Mouse (Mus musculus) kidney, embryonic 16.5 days (tissue): ENCODE results near the gene Ifnar1. TPM values are rescaled to one million over a fixed set of nuclear protein-coding genes. Genes with fewer than 3 reads are reported as not detected.
A peak's percentile ranks its signal among the peaks of the same experiment; 100 is the strongest.

ENCODE experiments used
- ATAC-seq: fragments of 200-750 bp; cut with Nextera tagmentation; 2 replicates; pipeline ENCODE4 v1.8.0; 2017; ENCODE audit warnings: moderate TSS enrichment; ENCODE audit not compliant: low FRiP score, low TSS enrichment
- H3K27ac ChIP-seq: fragments of 300-500 bp; sonication (generic); 2 replicates; pipeline ENCODE4 v1.5.1; 2014; ENCODE audit warnings: low read length
- H3K27me3 ChIP-seq: fragments of 300-500 bp; sonication (generic); 2 replicates; pipeline ENCODE4 v1.6.1; 2014; ENCODE audit warnings: low read length, control low read depth, mixed read lengths; ENCODE audit not compliant: insufficient read depth
- H3K36me3 ChIP-seq: fragments of 300-500 bp; sonication (generic); 2 replicates; pipeline ENCODE4 v1.6.1; 2014; ENCODE audit warnings: low read length, control low read depth, mixed read lengths; ENCODE audit not compliant: insufficient read depth
- H3K4me1 ChIP-seq: fragments of 300-500 bp; sonication (generic); 2 replicates; pipeline ENCODE4 v1.6.1; 2014; ENCODE audit warnings: low read length, control low read depth, mixed read lengths; ENCODE audit not compliant: insufficient read depth
- H3K4me2 ChIP-seq: fragments of 300-500 bp; sonication (generic); replicated peaks from 2 replicates; pipeline ENCODE4 v1.6.1; 2014; ENCODE audit warnings: low read depth, low read length
- H3K4me3 ChIP-seq: fragments of 300-500 bp; sonication (generic); 2 replicates; pipeline ENCODE4 v1.5.1; 2014; ENCODE audit warnings: mild to moderate bottlenecking, low read length
- H3K9ac ChIP-seq: fragments of 300-500 bp; sonication (generic); replicated peaks from 2 replicates; pipeline ENCODE4 v1.6.1; 2014; ENCODE audit warnings: low read length
- H3K9me3 ChIP-seq: fragments of 300-500 bp; sonication (generic); 2 replicates; pipeline ENCODE4 v1.6.1; 2016; ENCODE audit warnings: low read length, control low read depth
- WGBS: fragments of 180-500 bp; shearing (Covaris S2); extraction: QIAGEN DNeasy Blood & Tissue Kit; methylation state at CpG from one replicate; pipeline ENCODE4 v1.1.7; 2014; 5-methylcytosine and 5-hydroxymethylcytosine counted together
- polyA plus RNA-seq: library from polyadenylated mRNA; unstranded; fragments of >200 nt; fragmentation: Nextera tagmentation; extraction: Ambion mirVana; gene quantifications from 2 replicates; pipeline ENCODE4 v1.2.1, GENCODE M21; 2015

Gene Ifnar1
- polyA plus RNA-seq, 1 experiment from 2014 or later: 67.3 TPM

GRCm38 (mm10) chr16:91545597-91546281, 60.7 kb downstream of the Ifnar1 start:
- no peak overlapping the region for H3K4me2 ChIP-seq
- 49% methylated on average over 10 of the region's 10 CpGs for WGBS
- H3K4me1 ChIP-seq: peaks cover 47% of the 10 kb centered on the region
- no peak for ATAC-seq
- no peak overlapping the region; the same call in 1 of the 2 replicates for H3K9ac ChIP-seq
- no peaks in the 10 kb centered on the region for H3K36me3 ChIP-seq
- peak overlapping the region; percentile 27; the same call in 1 of the 2 replicates for H3K27ac ChIP-seq
- no peak overlapping the region for H3K4me3 ChIP-seq
- no peaks in the 10 kb centered on the region for H3K27me3 ChIP-seq
- H3K9me3 ChIP-seq: no peaks in the 10 kb centered on the region

GRCm38 (mm10) chr16:91546391-91546835, 61.4 kb downstream of the Ifnar1 start:
- Histone ChIP-seq H3K4me2 (peak overlapping the region; percentile 79), H3K27ac (peak overlapping the region; percentile 27), H3K9ac (peak overlapping the region; percentile 94), H3K4me3 (peak overlapping the region; percentile 81), H3K36me3 (no peaks in the 10 kb centered on the region), H3K27me3 (no peaks in the 10 kb centered on the region), H3K9me3 (no peaks in the 10 kb centered on the region), H3K4me1 (peaks cover 44% of the 10 kb centered on the region)
- ATAC-seq: peak; percentile 70
- WGBS: 8% methylated on average over 14 of the region's 14 CpGs

GRCm38 (mm10) chr16:91546836-91547741, 62.1 kb downstream of the Ifnar1 start, which contains the start of gene Ifngr2:
Gene Ifngr2 (plus strand): TSS chr16:91547072.
- under 1% methylated on average over 42 of the region's 74 CpGs for WGBS
- peak; percentile 89 for ATAC-seq
- Histone ChIP-seq H3K27ac (peak within 1 kb of the TSS; percentile 27), H3K36me3 (no peaks in the 10 kb centered on the region), H3K4me1 (peaks cover 39% of the 10 kb centered on the region), H3K27me3 (no peaks in the 10 kb centered on the region), H3K9me3 (no peaks in the 10 kb centered on the region), H3K4me2 (peak within 1 kb of the TSS; percentile 79), H3K9ac (peak within 1 kb of the TSS; percentile 94), H3K4me3 (peak within 1 kb of the TSS; percentile 81)

- Histone ChIP-seq H3K4me1 (peaks cover 41% of the 10 kb centered on the region), H3K9ac (peak overlapping the region; percentile 94), H3K27me3 (no peaks in the 10 kb centered on the region), H3K9me3 (no peaks in the 10 kb centered on the region), H3K4me3 (peak overlapping the region; percentile 81), H3K27ac (no peak overlapping the region), H3K36me3 (no peaks in the 10 kb centered on the region), H3K4me2 (peak overlapping the region; percentile 79)
- 27% methylated on average over 5 of the region's 5 CpGs for WGBS
- no peak for ATAC-seq
Observed at GRCm38 (mm10) chr16:91547974-91548373, 62.9 kb downstream of the Ifnar1 start.

- Histone ChIP-seq H3K4me2 (peak overlapping the region; percentile 79), H3K9me3 (no peaks in the 10 kb centered on the region), H3K9ac (no peak overlapping the region), H3K4me1 (peaks cover 47% of the 10 kb centered on the region), H3K36me3 (no peaks in the 10 kb centered on the region), H3K27me3 (no peaks in the 10 kb centered on the region), H3K4me3 (peak overlapping the region; percentile 28), H3K27ac (no peak overlapping the region)
- 33% methylated on average over 5 of the region's 5 CpGs for WGBS
- no peak for ATAC-seq
Observed at GRCm38 (mm10) chr16:91548586-91548985, 63.5 kb downstream of the Ifnar1 start.

GRCm38 (mm10) chr16:91548996-91549395, 64.0 kb downstream of the Ifnar1 start:
- Histone ChIP-seq H3K36me3 (no peaks in the 10 kb centered on the region), H3K27me3 (no peaks in the 10 kb centered on the region), H3K27ac (no peak overlapping the region), H3K4me2 (peak overlapping the region; percentile 79), H3K9ac (no peak overlapping the region), H3K4me3 (peak overlapping the region; percentile 28), H3K9me3 (no peaks in the 10 kb centered on the region), H3K4me1 (peaks cover 51% of the 10 kb centered on the region)
- no peak for ATAC-seq
- 69% methylated on average over 2 of the region's 2 CpGs for WGBS

- Histone ChIP-seq H3K27ac (no peak overlapping the region), H3K4me2 (no peak overlapping the region), H3K9me3 (no peaks in the 10 kb centered on the region), H3K36me3 (no peaks in the 10 kb centered on the region), H3K27me3 (no peaks in the 10 kb centered on the region), H3K9ac (no peak overlapping the region), H3K4me1 (peaks cover 57% of the 10 kb centered on the region), H3K4me3 (no peak overlapping the region)
- 54% methylated on average over 5 of the region's 5 CpGs for WGBS
- no peak for ATAC-seq
Observed at GRCm38 (mm10) chr16:91549616-91550015, 64.6 kb downstream of the Ifnar1 start.

GRCm38 (mm10) chr16:91551081-91551524, 66.1 kb downstream of the Ifnar1 start:
- H3K4me3 ChIP-seq: no peak overlapping the region
- no peak for ATAC-seq
- no peaks in the 10 kb centered on the region for H3K9me3 ChIP-seq
- no peak overlapping the region for H3K27ac ChIP-seq
- peaks cover 4% of the 10 kb centered on the region; the same call in 1 of the 2 replicates for H3K36me3 ChIP-seq
- no peaks in the 10 kb centered on the region for H3K27me3 ChIP-seq
- H3K4me2 ChIP-seq: no peak overlapping the region
- no peak overlapping the region for H3K9ac ChIP-seq
- H3K4me1 ChIP-seq: peaks cover 52% of the 10 kb centered on the region
- 62% methylated on average over 10 of the region's 10 CpGs for WGBS

- peaks cover 57% of the 10 kb centered on the region for H3K4me1 ChIP-seq
- no peaks in the 10 kb centered on the region for H3K9me3 ChIP-seq
- peaks cover 4% of the 10 kb centered on the region; the same call in 1 of the 2 replicates for H3K36me3 ChIP-seq
- H3K27me3 ChIP-seq: no peaks in the 10 kb centered on the region
- H3K27ac ChIP-seq: no peak overlapping the region
- H3K4me3 ChIP-seq: no peak overlapping the region
- 59% methylated on average over 9 of the region's 9 CpGs for WGBS
- no peak overlapping the region for H3K4me2 ChIP-seq
- ATAC-seq: no peak
- H3K9ac ChIP-seq: no peak overlapping the region
Observed at GRCm38 (mm10) chr16:91552072-91552471, 67.0 kb downstream of the Ifnar1 start.
